Mouse (Mus musculus): ENCODE measurements around the gene Btbd35f25. TPM values are rescaled to one million over a fixed set of nuclear protein-coding genes. Genes with fewer than 3 reads are reported as not detected.
"Not testable (repeated sequence)": the region's sequence is repeated elsewhere in the genome, so short reads cannot be mapped to it uniquely, and the experiment has no call there.

Gene Btbd35f25
- not detected in 2 replicates for total RNA-seq (2014; fragmentation: Nextera tagmentation)
- total RNA-seq (2017), result not detected in 2 replicates

DNA sequence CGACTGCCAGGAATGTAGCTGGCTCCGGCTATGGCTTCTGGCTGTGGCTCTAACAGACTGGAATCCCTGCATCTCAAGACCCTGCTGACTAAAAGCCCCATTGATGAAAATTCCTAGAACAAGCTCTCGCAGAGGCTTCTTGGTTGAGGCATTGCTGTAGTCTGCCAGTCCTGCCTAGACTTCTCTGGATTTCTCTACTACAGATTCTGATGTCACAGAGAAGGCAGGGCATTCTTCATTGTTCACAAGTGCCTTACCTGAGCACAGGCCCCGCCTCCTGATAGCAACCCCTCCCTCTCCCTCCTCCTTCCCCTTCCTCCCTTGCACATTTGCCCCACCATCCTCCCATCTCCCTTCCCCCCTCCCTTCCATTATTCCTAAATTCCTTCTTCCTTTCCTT, at the start of gene Btbd35f25:
TSS of gene Btbd35f25 (minus strand) at position 101 of the 400 bp plus-strand sequence.
- not testable (repeated sequence) for ATAC-seq (replicated peaks; ENCODE audit: low FRiP score, low TSS enrichment, poor library complexity, severe bottlenecking)

DNA sequence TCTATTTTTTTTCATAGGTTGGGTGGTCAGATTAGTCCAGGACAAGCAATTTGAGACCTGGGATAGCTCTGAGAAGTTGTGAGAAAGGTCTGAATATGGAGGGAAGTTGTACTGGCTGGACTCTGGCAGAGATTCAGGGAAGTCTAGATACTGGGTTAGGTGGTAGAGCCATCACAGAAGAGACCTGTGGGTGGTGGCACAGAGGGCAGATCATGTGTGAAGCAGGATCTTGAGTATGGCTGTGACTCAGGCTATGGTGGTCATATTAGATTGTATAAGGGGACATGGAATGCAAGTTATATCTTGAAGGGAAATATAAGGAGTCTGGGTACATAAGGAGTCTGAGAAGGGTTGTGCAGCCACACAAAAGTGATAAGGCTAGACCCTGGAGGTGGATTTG, 49.3 kb upstream of the Btbd35f25 start:
- ATAC-seq (replicated peaks; ENCODE audit: low FRiP score, low TSS enrichment, poor library complexity, severe bottlenecking), result no peak

DNA sequence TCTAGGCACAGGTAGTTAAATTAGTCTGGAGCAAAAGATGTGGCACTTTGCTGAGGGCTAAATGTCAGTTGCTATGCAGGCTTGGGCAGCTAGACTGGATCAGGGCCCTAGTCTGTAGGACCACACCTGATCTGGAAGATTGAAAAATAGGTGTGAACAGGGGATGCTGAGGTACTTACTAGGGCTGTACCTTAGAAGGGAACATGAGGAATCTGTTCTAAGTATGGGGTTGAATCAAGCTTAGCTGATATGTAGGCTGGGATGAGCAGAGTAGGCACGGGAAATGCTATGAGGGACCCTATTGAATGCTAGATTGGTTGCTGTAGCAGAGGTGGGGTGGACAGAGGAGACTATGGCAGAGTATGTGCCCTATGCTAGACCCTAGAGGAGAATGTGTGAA, 47.0 kb upstream of the Btbd35f25 start:
- ATAC-seq (replicated peaks; ENCODE audit: low FRiP score, low TSS enrichment, poor library complexity, severe bottlenecking), result no peak

DNA sequence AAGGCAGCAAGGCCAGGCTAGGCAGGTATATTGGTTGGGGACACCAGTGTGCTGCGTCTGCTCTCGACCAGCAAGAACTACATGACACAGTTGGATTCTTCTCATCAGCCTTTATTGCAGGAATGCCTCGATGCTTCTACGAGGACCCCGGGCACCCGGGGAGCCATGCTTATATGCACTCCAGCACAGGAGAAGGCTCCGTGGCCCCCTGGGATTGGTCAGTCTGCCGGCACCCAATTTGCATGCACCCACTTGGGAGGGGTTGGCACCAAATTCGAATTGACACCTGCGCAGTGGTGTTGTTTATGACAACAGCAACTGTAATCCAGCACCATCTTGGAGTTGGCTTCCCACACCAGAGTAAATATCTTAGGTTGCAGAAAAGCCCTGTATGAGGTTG, 28.1 kb upstream of the Btbd35f25 start:
- no peak for ATAC-seq (replicated peaks; ENCODE audit: low FRiP score, low TSS enrichment, poor library complexity, severe bottlenecking)

DNA sequence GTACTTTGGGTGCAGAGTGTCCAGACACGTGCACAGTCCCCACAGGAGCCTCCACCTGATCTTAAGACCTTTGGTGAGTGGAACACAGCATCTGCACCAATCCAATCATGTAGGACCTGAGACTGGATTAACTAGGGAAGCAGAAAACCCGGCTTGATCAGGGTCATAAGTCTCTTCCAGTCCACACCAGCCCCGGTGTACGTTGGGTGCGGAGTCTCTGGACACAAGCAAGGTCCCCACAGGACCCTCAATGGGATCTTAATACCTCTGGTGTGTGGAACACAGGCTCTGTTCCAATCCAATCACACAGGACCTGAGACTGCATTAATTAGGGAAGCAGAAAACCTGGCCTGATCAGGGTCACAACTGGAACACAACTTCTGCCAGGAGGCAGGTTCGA, 20.0 kb upstream of the Btbd35f25 start:
- ATAC-seq (replicated peaks; ENCODE audit: low FRiP score, low TSS enrichment, poor library complexity, severe bottlenecking), result no peak

Other genes starting within 250 kb of the Btbd35f25 start
- not detected in 2 replicates for gene Gm21883, start 142.9 kb downstream of the Btbd35f25 start, total RNA-seq (2014; fragmentation: Nextera tagmentation)
- gene Gm21883, start 142.9 kb downstream of the Btbd35f25 start, total RNA-seq (2017), result not detected in 2 replicates
- not detected in 2 replicates for gene Spin2e, start 98.2 kb downstream of the Btbd35f25 start, total RNA-seq (2014; fragmentation: Nextera tagmentation)
- gene Spin2e, start 98.2 kb downstream of the Btbd35f25 start, total RNA-seq (2017), result not detected in 2 replicates
- gene Gm21637, start 244.9 kb upstream of the Btbd35f25 start, total RNA-seq (2014; fragmentation: Nextera tagmentation), result not detected in 2 replicates
- gene Gm21637, start 244.9 kb upstream of the Btbd35f25 start, total RNA-seq (2017), result not detected in 2 replicates